Mouse (Mus musculus) cortical plate, adult 2 months (tissue): ENCODE results near the gene Tmem94.

ENCODE experiments used
- CTCF ChIP-seq: fragments of 200-500 bp; IDR thresholded peaks from 2 replicates; pipeline ENCODE4 v1.5.1; 2011; ENCODE audit warnings: mild to moderate bottlenecking, control low read depth, low read length; ENCODE audit not compliant: insufficient read depth; ENCODE audit errors: extremely low read depth
- POLR2A ChIP-seq: fragments of 200-500 bp; IDR thresholded peaks from 2 replicates; pipeline ENCODE4 v1.6.1; 2011; ENCODE audit warnings: mild to moderate bottlenecking, low read length, control low read depth; ENCODE audit not compliant: insufficient read depth; ENCODE audit errors: extremely low read depth

DNA sequence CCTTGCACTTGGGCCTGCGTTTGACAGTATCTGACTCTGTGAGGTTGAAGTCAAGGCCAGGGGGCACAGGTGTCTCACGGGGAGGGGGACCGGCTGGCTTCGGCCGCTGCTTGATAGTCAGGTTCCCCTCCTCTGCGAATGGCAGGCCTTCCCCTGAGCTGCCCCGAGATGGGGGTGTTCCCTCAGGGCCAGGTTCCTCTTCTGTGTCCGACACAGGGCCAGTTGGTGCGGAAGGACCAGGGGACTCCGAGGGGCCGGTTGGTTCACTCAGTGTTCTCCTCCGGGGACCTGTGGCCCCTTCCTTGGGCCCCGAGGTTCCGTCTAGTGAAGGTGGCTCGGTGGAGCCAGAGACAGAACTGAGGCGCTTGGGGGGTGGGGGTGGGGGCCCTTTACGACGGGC, 35.7 kb downstream of the Tmem94 start:
- TF ChIP-seq CTCF (no peak), POLR2A (no peak)
